Mouse (Mus musculus): ENCODE measurements around the gene Mup12. TPM values are rescaled to one million over a fixed set of nuclear protein-coding genes. Genes with fewer than 3 reads are reported as not detected.
"Not testable (repeated sequence)": the region's sequence is repeated elsewhere in the genome, so short reads cannot be mapped to it uniquely, and the experiment has no call there.

Gene Mup12
- not detected in 2 replicates for total RNA-seq (2014; rRNA removed)
- polyA plus RNA-seq (2015; fragmentation: Nextera tagmentation; extraction: Ambion mirVana): not detected in 2 replicates

- not testable (repeated sequence) for H3K9me3 ChIP-seq (ENCODE audit: low read length); H3K36me3 ChIP-seq (ENCODE audit: insufficient read depth, low read length); H3K27ac ChIP-seq (ENCODE audit: low read depth, low read length); H3K4me3 ChIP-seq (ENCODE audit: low read depth, low read length); ATAC-seq (ENCODE audit: low FRiP score); H3K9ac ChIP-seq (replicated peaks; ENCODE audit: low read length, poor library complexity, severe bottlenecking); H3K27me3 ChIP-seq (ENCODE audit: insufficient read depth, low read length); H3K4me1 ChIP-seq (ENCODE audit: insufficient read depth, low read length); H3K4me2 ChIP-seq (ENCODE audit: low read depth, low read length, poor library complexity, severe bottlenecking); DNase-seq (ENCODE audit: low spot score)
- WGBS: 90% methylated on average over 3 of the region's 4 CpGs
Observed at GRCm38 (mm10) chr4:60741226-60741625, at the start of gene Mup12. Mup12 (minus strand) TSS chr4:60741326.

Other genes starting within 250 kb of the Mup12 start
- not detected in 2 replicates for gene Mup1, start 239.4 kb downstream of the Mup12 start, total RNA-seq (2014; rRNA removed)
- not detected in 2 replicates for gene Mup1, start 239.4 kb downstream of the Mup12 start, polyA plus RNA-seq (2015; fragmentation: Nextera tagmentation; extraction: Ambion mirVana)
- gene Mup10, start 159.1 kb downstream of the Mup12 start, total RNA-seq (2014; rRNA removed): not detected in 2 replicates
- not detected in 2 replicates for gene Mup10, start 159.1 kb downstream of the Mup12 start, polyA plus RNA-seq (2015; fragmentation: Nextera tagmentation; extraction: Ambion mirVana)
- not detected in 2 replicates for gene Mup11, start 78.9 kb downstream of the Mup12 start, total RNA-seq (2014; rRNA removed)
- not detected in 2 replicates for gene Mup11, start 78.9 kb downstream of the Mup12 start, polyA plus RNA-seq (2015; fragmentation: Nextera tagmentation; extraction: Ambion mirVana)
- not detected in 2 replicates for gene Mup22, start 80.1 kb upstream of the Mup12 start, total RNA-seq (2014; rRNA removed)
- gene Mup22, start 80.1 kb upstream of the Mup12 start, polyA plus RNA-seq (2015; fragmentation: Nextera tagmentation; extraction: Ambion mirVana): not detected in 2 replicates